Mouse (Mus musculus) 3134 (cell line): ENCODE results near the gene Rgs7bp.

Experiments
- DNase-seq: peaks from one replicate; pipeline ENCODE4 v3.0.0-alpha.2; 2011; ENCODE audit warnings: low spot score; ENCODE audit not compliant: insufficient read length; ENCODE audit errors: extremely low read depth

Gene Rgs7bp

DNA sequence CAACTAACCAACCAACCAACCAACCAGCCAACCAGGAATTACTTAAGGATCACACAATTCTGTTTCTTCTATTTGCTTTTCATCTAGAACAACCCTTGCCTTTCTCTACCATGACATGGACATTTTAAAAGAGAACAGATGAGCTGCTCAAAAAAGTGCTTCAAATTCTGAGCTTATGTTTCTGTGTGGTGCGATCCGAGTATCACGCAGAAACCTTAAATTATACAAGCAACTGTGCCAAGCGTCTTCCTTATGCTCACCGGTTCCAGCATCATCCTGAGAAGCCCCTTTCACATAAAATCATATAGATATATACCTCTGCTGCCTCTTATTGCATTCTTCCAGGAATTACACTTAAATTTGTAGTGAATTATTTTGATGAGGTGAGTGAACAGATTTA lies 43.4 kb downstream of the Rgs7bp start:
- DNase-seq = no peak

GRCm38 (mm10) chr13:105008891-105009290 lies 45.8 kb downstream of the Rgs7bp start:
- DNase-seq = no peak

DNA sequence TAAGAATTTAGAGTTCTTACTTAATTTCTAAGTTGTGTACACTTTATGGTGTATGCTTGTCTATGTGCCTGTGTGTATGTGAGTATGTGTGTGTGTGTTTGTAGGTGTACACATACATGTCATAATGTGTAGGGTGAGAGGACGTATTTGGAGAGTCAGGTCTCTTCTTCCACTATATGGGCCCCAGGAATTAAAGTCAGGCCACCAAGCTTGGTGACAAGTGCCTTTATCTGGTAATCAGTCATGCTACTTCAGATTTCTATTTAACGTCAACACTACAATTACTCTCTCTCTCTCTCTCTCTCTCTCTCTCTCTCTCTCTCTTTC lies 51.9 kb downstream of the Rgs7bp start:
- no peak for DNase-seq

GRCm38 (mm10) chr13:105002132-105002830 lies 52.4 kb downstream of the Rgs7bp start:
- no peak for DNase-seq

DNA sequence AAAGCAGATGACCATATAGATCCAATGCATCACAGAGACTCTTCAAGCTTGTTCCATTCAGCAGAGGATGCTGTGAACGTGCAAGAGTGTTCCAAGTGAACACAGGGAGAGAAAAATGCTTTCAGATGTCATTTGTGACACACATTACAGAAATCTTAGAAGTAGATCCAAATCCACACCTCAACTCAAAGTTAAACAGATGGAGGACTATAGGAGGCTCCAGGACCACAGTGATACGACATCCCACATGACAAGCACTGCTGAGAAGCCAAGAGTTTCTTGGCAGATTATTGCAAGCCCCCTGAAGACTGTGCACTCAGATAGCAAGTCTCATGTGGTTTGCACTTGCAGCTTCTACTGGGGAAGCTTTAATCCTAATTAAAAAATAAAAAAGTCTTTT lies 53.0 kb downstream of the Rgs7bp start:
- DNase-seq = no peak

DNA sequence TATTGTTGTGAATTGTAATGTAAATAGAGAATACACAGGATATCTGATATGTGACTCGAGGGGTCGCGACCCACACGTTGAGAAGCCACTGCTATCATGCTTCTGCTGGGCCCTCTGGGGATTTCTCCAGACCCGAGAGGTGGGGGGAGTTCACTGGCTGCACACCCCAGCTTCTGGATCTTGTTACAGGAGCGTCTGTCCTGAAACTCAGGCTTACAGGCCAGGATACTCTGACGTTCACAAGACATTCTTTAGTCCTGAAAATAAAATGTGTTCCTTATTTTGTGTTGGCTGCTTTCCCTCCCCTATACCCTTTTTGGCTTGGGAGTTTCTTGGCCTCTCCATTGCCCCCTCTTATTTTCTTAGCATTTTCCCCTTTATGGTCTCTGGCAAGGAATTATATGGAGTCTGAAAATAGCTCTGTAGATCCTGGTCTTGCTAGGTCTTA lies 65.9 kb downstream of the Rgs7bp start:
- DNase-seq = no peak

DNA sequence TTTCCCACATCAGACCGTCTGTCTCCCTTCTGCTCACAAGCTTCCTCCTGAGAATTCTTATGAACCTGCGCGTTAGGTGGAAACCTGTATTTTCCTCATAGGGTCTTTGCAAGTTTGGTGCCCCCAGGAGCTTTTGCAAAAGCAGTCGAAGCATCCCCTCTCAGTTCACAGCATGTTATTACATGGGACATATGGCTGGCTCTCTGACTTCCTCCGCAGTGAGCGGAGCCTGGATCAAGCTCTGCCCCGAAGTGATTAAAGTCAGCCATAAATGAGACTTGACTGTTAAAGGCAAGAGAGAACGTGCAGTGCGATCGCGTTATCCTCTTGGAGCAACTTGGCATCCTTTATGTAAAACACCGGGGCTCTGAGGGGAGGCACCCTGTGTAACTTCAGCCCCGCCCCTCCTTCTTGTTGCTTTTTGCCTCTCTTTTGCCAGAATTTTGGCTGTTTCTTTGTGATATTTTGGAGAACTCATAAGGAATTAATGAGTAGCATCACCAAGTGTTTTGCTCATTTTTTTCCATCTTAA lies 66.7 kb downstream of the Rgs7bp start:
- no peak for DNase-seq

- no peak for DNase-seq
Measured at GRCm38 (mm10) chr13:104985691-104986090, 69.0 kb downstream of the Rgs7bp start.

- DNase-seq = no peak
Measured at GRCm38 (mm10) chr13:104983989-104984388, 70.7 kb downstream of the Rgs7bp start.

DNA sequence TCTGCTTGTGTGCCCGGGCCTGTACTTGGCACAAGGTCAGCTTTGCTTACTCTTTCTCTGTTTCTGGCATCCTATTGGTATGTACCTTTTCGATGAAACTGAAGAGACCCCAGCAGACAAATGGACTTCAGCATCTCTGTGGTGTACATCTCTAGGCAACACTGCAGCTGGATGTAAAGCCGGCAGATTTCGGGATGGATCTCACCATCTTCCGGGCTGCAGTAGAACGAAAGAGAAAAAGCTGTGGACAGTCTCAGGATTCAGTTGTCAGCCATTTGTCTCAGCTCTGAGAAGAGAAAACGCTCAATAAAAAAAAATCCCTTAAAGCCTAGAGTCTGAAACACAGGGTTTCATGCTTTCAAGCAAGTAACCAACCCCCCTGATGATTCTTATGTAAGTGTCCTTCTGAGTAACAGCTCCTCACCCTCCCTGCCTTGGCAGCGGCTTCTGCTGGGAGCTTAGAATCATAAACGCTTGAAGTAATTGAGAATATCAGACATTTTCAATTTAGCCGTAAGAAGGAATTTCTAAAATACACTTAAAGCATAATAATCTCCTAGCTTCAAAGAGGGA lies 71.9 kb downstream of the Rgs7bp start:
- no peak for DNase-seq

GRCm38 (mm10) chr13:104978176-104978575 lies 76.6 kb downstream of the Rgs7bp start:
- DNase-seq = no peak

DNA sequence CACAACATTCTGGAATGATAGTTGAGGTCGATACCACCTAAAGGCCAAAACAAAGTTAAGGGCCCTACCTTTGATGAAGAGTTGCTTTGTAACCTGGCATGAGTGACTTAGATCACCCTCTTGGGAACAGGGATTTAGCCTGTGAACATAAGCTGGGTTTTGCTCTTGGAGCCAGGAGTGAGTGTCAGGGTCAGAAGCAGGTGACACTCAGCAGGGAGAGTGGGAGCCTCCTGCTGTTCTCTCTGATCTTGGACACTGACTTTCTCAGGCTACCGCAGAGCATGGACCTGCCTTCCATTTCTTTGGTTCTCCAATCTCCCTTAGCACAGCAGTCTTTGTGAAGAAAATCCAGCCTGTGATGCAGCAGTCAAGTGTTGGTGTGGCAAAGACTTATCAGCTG lies 87.2 kb downstream of the Rgs7bp start:
- DNase-seq = no peak

DNA sequence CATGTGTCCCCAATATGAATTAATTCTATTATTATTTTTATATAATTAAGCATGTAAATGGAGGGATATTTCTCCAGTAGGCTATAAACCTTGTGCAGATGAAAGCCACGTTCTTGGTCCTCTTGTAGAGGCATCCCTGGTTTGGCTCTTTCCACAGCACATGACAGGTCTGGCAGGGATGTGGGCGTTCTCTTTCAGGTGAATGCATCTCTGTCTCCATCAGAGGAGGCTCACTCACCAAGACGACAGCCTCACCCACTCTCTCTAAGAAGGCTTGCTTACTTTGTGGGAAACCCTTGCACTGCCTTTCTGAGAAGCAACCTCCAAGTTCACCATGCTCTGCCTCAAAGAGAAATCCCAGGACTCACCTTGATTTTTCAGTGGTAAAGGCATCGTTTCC lies 91.0 kb downstream of the Rgs7bp start:
- no peak for DNase-seq

GRCm38 (mm10) chr13:104962716-104963411 lies 91.9 kb downstream of the Rgs7bp start:
- no peak for DNase-seq

DNA sequence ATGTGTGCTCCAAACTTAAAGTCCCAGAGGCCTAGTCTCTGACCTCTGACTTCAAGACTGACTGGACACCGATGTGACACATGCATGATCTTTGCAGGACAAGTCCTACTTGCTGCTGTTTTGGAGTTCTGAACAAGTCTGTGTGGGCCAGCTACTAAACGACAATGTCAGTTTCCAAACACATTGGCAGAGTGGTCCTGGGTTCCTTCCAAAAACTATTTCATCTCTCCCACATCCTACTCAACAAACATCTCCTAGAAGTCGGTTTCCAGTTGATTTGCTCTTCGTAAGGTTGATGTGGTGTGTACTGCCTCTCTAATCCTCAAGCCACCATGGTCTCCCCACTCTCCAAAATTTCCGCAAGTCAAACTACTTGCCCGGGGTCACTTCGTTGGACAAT lies 92.6 kb downstream of the Rgs7bp start:
- no peak for DNase-seq

DNA sequence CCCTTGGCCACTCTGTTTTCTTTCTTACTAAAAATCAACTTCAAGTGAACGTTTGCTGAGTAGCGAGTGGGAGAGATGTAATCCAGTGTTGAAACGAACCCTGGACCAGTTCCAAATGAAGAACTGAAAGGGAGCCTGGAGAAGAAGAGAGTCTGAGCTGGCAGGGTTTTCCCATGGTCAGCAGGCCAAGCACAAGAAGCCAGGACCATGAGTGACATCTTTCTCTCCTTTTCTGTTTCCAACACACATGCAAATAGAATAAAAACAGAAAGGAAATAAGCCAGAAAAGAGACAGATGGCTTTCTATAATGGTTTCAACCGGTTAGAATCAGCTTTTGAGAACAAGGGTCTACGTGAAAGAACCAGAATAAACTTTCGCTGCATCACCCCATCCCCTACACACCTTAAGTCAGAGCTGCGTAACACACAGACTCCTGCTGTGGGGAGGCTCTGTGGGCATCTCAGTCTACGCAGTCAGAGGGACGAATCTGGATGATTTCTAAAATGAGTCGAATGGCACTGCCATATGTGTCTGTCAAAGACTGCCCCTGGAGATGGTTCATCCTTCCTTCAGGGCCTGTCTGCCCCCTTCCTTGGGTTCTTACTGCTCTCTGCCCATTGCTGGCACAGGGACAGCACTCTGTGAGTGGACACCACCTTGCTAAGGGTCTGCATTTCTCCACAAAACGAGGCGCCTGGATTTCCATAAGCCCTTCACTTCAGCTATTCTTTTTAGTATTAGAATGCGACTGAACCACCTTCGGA lies 93.6 kb downstream of the Rgs7bp start:
- DNase-seq = no peak

GRCm38 (mm10) chr13:104960206-104960928 lies 94.4 kb downstream of the Rgs7bp start:
- no peak for DNase-seq

- no peak for DNase-seq
Measured at GRCm38 (mm10) chr13:104959733-104960132, 95.0 kb downstream of the Rgs7bp start.

DNA sequence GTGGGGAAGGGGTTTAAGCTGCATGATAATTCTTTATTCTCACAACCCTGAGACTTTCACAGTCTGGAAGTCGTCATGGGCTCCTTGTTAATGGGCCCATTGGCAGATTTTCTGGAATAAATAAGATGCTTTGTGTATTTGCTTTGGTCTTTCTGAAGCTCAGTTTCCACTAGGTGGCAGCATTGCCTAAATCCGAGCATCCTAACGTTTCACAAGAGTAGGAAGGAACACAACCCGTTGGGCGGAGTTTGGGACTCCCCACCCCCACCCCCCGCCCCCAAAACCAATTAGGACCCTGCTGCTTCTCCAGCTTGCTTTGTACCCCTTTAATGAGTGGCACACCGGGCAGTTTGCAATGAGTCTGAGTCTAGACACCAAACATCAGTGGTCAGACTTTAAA lies 106.8 kb downstream of the Rgs7bp start:
- peak; percentile 49 for DNase-seq

- DNase-seq = no peak
Measured at GRCm38 (mm10) chr13:104940483-104940882, 114.2 kb downstream of the Rgs7bp start.

- DNase-seq = no peak
Measured at GRCm38 (mm10) chr13:104939856-104940255, 114.9 kb downstream of the Rgs7bp start.
